Mouse (Mus musculus) G1E (cell line): Measurements from ENCODE around the gene Cdh13. TPM values are rescaled to one million over a fixed set of nuclear protein-coding genes. Genes with fewer than 3 reads are reported as not detected.

ENCODE experiments used
- ATAC-seq: 2 replicates; pipeline ENCODE4 v1.8.0; 2016; ENCODE audit warnings: mild to moderate bottlenecking; ENCODE audit not compliant: insufficient number of reproducible peaks, poor library complexity, low FRiP score, severe bottlenecking; ENCODE audit errors: extremely low read depth
- DNase-seq: peaks from one replicate; pipeline ENCODE4 v3.0.0; 2012; ENCODE audit warnings: low spot score
- H3K27me3 ChIP-seq: 2 replicates; pipeline ENCODE4 v1.6.1; 2012; ENCODE audit warnings: mild to moderate bottlenecking, low read length, inconsistent platforms; ENCODE audit not compliant: insufficient read depth
- H3K36me3 ChIP-seq: replicated peaks from 2 replicates; pipeline ENCODE3; 2012; ENCODE audit warnings: mild to moderate bottlenecking, inconsistent platforms
- H3K4me1 ChIP-seq: 2 replicates; pipeline ENCODE4 v1.6.1; 2012; ENCODE audit warnings: low read depth, low read length, inconsistent platforms, mixed read lengths; ENCODE audit not compliant: insufficient read depth
- H3K4me3 ChIP-seq: 2 replicates; pipeline ENCODE4 v1.5.1; 2012; ENCODE audit warnings: low read depth, mild to moderate bottlenecking, inconsistent platforms, low read length, moderate library complexity, mixed read lengths
- H3K9me3 ChIP-seq: replicated peaks from 2 replicates; pipeline ENCODE4 v1.6.1; 2012; ENCODE audit warnings: inconsistent platforms
- CTCF ChIP-seq: IDR thresholded peaks from 2 replicates; pipeline ENCODE4 v1.5.1; 2012; ENCODE audit warnings: low read depth, low read length, inconsistent platforms, mixed read lengths
- GATA1 ChIP-seq: IDR thresholded peaks from 2 replicates; pipeline ENCODE4 v1.6.1; 2012; ENCODE audit warnings: borderline replicate concordance, low read length, inconsistent platforms, mixed read lengths
- GATA2 ChIP-seq: IDR thresholded peaks from 2 replicates; pipeline ENCODE4 v1.6.1; 2012; ENCODE audit warnings: low read depth, low read length, inconsistent platforms, borderline replicate concordance
- POLR2AphosphoS5 ChIP-seq: IDR thresholded peaks from 2 replicates; pipeline ENCODE4 v1.6.1; 2012; ENCODE audit warnings: low read depth, low read length, inconsistent platforms; ENCODE audit not compliant: insufficient replicate concordance
- TAL1 ChIP-seq: conservative IDR thresholded peaks from 2 replicates; pipeline ENCODE4 v1.6.1; 2012; ENCODE audit warnings: low read depth, low read length, inconsistent platforms, mixed read lengths
- polyA plus RNA-seq: library from polyadenylated mRNA; stranded (reverse); fragments of >175 nt; gene quantifications from 2 replicates; pipeline ENCODE4 v1.2.3, GENCODE M21; 2012
- total RNA-seq, 2 experiments: library from RNA; stranded (forward) in 1 of 2; stranded (reverse) in 1 of 2; fragments of 200-1000 nt in 1 of 2; fragments of >200 nt in 1 of 2; fragmentation: Nextera tagmentation in 1 of 2; gene quantifications; 2 replicates each; pipeline ENCODE4 v1.2.3; 2014 to 2017

Cdh13 gene
- total and polyA plus RNA-seq, 3 experiments = 0.22 TPM; not detected in 2

GRCm38 (mm10) chr8:119196486-119197150 lies 913.1 kb downstream of the Cdh13 start:
- H3K4me1 ChIP-seq = no peaks in the 10 kb centered on the region
- H3K36me3 ChIP-seq = no peaks in the 10 kb centered on the region
- no peak for DNase-seq
- TF ChIP-seq GATA2 (no peak), CTCF (no peak), TAL1 (no peak), POLR2AphosphoS5 (no peak)
- no peak overlapping the region for H3K4me3 ChIP-seq
- ATAC-seq = no peak
- peaks cover 71% of the 10 kb centered on the region for H3K9me3 ChIP-seq
- no peaks in the 10 kb centered on the region for H3K27me3 ChIP-seq

DNA sequence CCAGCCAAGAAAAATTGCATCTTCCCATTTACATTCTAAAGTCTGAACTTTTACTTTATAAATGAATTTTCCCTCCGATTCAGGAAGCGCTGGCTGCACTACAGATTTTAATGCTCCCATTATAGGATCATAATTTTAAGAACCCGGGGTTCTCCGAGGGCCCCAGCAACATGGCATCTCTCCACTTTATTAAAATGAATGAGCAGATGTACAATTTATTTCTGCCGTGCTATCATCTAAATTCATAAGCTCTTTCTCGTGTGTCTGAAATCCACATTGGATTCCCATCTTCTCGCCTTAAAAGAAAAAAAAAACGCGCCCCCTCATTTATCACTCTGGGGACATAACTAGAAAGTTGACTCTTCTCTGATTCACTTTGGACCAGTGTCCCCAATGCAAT lies 925.0 kb downstream of the Cdh13 start:
- no peaks in the 10 kb centered on the region for H3K4me1 ChIP-seq
- peaks cover 56% of the 10 kb centered on the region for H3K9me3 ChIP-seq
- no peak for DNase-seq
- no peak for ATAC-seq
- no peak overlapping the region for H3K4me3 ChIP-seq
- no peaks in the 10 kb centered on the region for H3K36me3 ChIP-seq
- no peaks in the 10 kb centered on the region for H3K27me3 ChIP-seq
- TF ChIP-seq POLR2AphosphoS5 = no peak
- TF ChIP-seq GATA2 = no peak
- no peak for TF ChIP-seq GATA1

DNA sequence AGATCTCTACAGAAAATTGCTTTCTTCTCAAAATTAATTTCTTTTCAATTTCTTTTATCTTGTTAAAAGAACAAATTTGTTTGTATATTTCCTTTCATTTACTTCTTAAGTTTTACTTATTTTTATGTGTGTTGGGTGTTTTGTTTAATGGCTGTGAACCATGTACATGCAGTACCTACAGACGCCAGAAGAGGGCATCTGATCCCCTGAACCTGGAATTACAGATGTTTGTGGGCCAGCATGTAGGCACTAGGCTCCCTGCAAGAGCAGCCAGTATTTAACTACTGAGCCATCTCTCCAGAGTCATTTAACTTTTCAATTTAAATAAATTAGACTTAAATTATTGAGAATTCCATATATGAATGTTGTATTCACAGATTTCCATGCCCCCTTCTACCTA lies 941.0 kb downstream of the Cdh13 start:
- Histone ChIP-seq H3K4me1 (no peaks in the 10 kb centered on the region), H3K4me3 (no peak overlapping the region), H3K36me3 (no peaks in the 10 kb centered on the region), H3K27me3 (no peaks in the 10 kb centered on the region), H3K9me3 (peaks cover 66% of the 10 kb centered on the region)
- no peak for DNase-seq
- TF ChIP-seq CTCF (peak; percentile 14; the same call in 1 of the 2 replicates), POLR2AphosphoS5 (no peak)
- ATAC-seq = no peak

DNA sequence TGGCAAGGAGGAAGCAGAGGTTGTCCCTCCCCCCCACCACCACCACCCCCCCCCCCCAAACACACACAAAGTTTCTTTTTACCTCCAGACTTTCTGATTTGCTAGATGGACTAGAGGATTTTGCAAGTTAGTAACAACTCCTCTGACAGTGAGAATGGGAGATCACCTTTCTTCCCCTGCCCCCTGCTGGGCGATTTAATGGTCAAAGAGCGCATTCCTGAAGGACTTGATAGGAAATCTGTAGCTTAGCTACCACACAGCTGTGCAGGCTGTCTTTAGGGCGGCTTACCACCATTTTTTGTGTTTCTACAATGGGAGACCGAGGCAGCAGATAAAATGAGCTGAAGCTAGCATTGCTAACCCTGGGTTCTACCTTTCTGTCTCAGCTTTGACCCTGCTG lies 961.6 kb downstream of the Cdh13 start:
- ATAC-seq = no peak
- H3K9me3 ChIP-seq = peaks cover 87% of the 10 kb centered on the region
- H3K36me3 ChIP-seq = no peaks in the 10 kb centered on the region
- no peaks in the 10 kb centered on the region for H3K27me3 ChIP-seq
- TF ChIP-seq CTCF (no peak), TAL1 (no peak), POLR2AphosphoS5 (no peak)
- no peak for DNase-seq
- no peak overlapping the region for H3K4me3 ChIP-seq
- H3K4me1 ChIP-seq = no peaks in the 10 kb centered on the region

GRCm38 (mm10) chr8:119245641-119246040 lies 962.1 kb downstream of the Cdh13 start:
- DNase-seq (no peak), ATAC-seq (no peak)
- TF ChIP-seq TAL1 (no peak), GATA1 (no peak), CTCF (no peak), POLR2AphosphoS5 (no peak), GATA2 (no peak)
- Histone ChIP-seq H3K4me3 (no peak overlapping the region), H3K27me3 (no peaks in the 10 kb centered on the region), H3K36me3 (no peaks in the 10 kb centered on the region), H3K9me3 (peaks cover 88% of the 10 kb centered on the region), H3K4me1 (no peaks in the 10 kb centered on the region)

- H3K36me3 ChIP-seq = no peaks in the 10 kb centered on the region
- no peaks in the 10 kb centered on the region for H3K4me1 ChIP-seq
- DNase-seq (no peak), ATAC-seq (no peak)
- no peak for TF ChIP-seq GATA1
- no peak for TF ChIP-seq POLR2AphosphoS5
- TF ChIP-seq TAL1 = no peak
- no peak for TF ChIP-seq CTCF
- no peak for TF ChIP-seq GATA2
- no peak overlapping the region for H3K4me3 ChIP-seq
- H3K27me3 ChIP-seq = no peaks in the 10 kb centered on the region
- peaks cover 76% of the 10 kb centered on the region for H3K9me3 ChIP-seq
Measured at GRCm38 (mm10) chr8:119254358-119254757, 970.8 kb downstream of the Cdh13 start.

- ATAC-seq (no peak), DNase-seq (no peak)
- Histone ChIP-seq H3K27me3 (no peaks in the 10 kb centered on the region), H3K4me1 (no peaks in the 10 kb centered on the region), H3K4me3 (no peak overlapping the region), H3K9me3 (peaks cover 74% of the 10 kb centered on the region), H3K36me3 (no peaks in the 10 kb centered on the region)
- TF ChIP-seq CTCF (no peak), GATA2 (no peak), TAL1 (no peak), POLR2AphosphoS5 (no peak), GATA1 (no peak)
Measured at GRCm38 (mm10) chr8:119258642-119259041, 975.1 kb downstream of the Cdh13 start.
